Mouse (Mus musculus): ENCODE results near the gene Ffar1. TPM values are rescaled to one million over a fixed set of nuclear protein-coding genes. Genes with fewer than 3 reads are reported as not detected.
"Not testable (repeated sequence)": the region's sequence is repeated elsewhere in the genome, so short reads cannot be mapped to it uniquely, and the experiment has no call there.

The Ffar1 gene
- polyA plus RNA-seq, 1 experiment from 2014 or later: not detected

DNA sequence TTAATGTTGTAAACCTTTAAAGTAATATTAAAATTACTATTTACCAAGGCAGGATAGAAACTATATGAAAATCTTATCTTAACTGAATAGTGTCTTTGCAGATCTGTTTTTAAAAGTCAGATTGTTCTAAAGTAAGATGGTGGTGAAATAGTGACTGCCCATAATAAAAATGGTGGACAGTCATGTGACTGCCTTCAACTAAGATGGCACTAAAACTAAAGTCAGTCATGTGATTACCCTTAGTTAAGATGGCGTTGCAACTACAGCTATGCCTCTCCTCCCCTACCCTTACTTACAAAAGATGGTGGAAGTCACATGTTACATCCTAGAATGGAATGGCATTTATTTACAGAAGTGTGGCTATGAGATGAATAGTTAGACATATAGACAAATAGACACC is 9.9 kb downstream of the Ffar1 start:
- H3K9me3 ChIP-seq (replicated peaks): no peaks in the 10 kb centered on the region
- peaks cover 10% of the 10 kb centered on the region for H3K4me1 ChIP-seq (replicated peaks)
- WGBS: 90% methylated on average over 1 of the region's 1 CpGs
- H3K4me2 ChIP-seq: no peak overlapping the region
- H3K27me3 ChIP-seq (replicated peaks): peaks cover 7% of the 10 kb centered on the region; the same call in 1 of the 2 replicates
- no peak for ATAC-seq (ENCODE audit: insufficient number of reproducible peaks, low FRiP score)
- no peak overlapping the region for H3K4me3 ChIP-seq
- H3K9ac ChIP-seq: no peak overlapping the region
- no peak overlapping the region for H3K27ac ChIP-seq (ENCODE audit: poor library complexity, severe bottlenecking)
- H3K36me3 ChIP-seq: no peaks in the 10 kb centered on the region

DNA sequence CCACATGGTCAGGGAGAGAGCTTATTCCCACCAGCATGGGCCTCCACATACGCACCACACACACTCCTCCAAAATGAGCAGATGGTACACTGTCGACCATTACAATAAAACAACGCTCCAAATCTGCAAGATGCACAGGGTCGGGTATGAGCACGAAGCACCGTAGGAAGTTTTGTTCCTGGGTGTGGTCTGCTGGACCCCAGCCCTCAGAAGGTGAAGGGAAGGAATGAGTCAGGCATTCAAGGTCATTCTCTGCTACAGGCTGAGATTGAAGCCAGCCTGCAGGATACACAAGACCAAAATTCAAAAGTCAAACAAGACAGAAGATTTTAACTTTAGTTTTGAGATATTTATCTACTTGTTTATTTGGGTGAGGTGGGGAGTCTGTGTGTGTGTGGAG is 13.4 kb downstream of the Ffar1 start:
- Histone ChIP-seq H3K9ac (no peak overlapping the region), H3K27me3 (replicated peaks) (no peaks in the 10 kb centered on the region), H3K4me1 (replicated peaks) (0 out of 2 replicates have a peak, but pooled peaks cover 3% of the 10 kb centered on the region), H3K4me3 (no peak overlapping the region), H3K36me3 (no peaks in the 10 kb centered on the region), H3K27ac (ENCODE audit: poor library complexity, severe bottlenecking) (no peak overlapping the region), H3K4me2 (no peak overlapping the region), H3K9me3 (replicated peaks) (no peaks in the 10 kb centered on the region)
- 68% methylated on average over 6 of the region's 6 CpGs for WGBS
- no peak for ATAC-seq (ENCODE audit: insufficient number of reproducible peaks, low FRiP score)

DNA sequence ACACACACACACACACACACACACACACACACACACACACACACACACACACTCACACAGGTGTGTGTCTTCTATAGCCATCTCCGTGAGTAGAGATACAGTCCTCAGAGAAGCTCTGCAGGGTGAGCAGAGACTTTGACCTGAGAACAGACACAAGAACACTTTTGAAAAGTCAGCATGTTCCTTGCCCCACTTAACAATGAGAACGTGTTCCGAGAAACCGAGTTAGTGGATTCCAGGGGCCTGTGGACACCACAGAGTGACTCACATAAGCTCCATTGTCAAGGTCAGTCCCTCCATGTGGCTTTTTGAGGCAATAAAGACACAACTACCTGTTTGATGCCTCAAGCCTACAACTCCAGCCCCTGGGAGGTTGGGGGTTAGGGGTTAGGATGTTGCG is 14.0 kb downstream of the Ffar1 start:
- H3K4me3 ChIP-seq: no peak overlapping the region
- 0 out of 2 replicates have a peak, but pooled peaks cover 3% of the 10 kb centered on the region for H3K4me1 ChIP-seq (replicated peaks)
- H3K27me3 ChIP-seq (replicated peaks): no peaks in the 10 kb centered on the region
- H3K9ac ChIP-seq: no peak overlapping the region
- no peak overlapping the region for H3K27ac ChIP-seq (ENCODE audit: poor library complexity, severe bottlenecking)
- H3K36me3 ChIP-seq: no peaks in the 10 kb centered on the region
- no peak overlapping the region for H3K4me2 ChIP-seq
- no peak for ATAC-seq (ENCODE audit: insufficient number of reproducible peaks, low FRiP score)
- 68% methylated on average over 5 of the region's 5 CpGs for WGBS
- no peaks in the 10 kb centered on the region for H3K9me3 ChIP-seq (replicated peaks)

DNA sequence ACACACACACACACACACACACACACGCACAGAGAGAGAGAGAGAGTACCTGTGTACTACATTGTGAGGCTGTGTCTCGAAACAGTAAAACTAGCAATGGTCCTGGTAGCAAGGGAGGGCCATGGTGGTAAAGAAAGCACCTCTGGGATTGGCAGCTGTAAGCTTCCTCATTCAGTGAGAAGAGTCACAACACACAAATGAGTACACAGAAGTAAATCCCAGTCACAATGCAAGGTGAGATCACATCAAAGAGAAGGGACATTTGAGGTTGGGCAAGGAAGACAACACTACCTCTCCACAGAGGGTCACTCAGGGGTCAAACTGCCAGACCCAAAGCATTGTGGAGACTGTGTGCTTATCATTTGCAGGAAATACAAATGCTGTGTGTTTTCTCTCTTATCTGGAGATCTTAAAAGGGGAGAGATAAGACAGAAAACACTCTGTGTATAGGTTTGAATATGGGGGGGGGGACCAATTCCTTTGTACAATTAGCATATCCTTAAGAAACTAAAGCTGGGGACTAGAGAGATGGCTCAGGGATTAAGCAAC is 14.8 kb downstream of the Ffar1 start:
- Histone ChIP-seq H3K9ac (no peak overlapping the region), H3K27ac (ENCODE audit: poor library complexity, severe bottlenecking) (no peak overlapping the region), H3K27me3 (replicated peaks) (no peaks in the 10 kb centered on the region), H3K4me3 (no peak overlapping the region), H3K4me1 (replicated peaks) (0 out of 2 replicates have a peak, but pooled peaks cover 3% of the 10 kb centered on the region), H3K9me3 (replicated peaks) (no peaks in the 10 kb centered on the region), H3K4me2 (no peak overlapping the region), H3K36me3 (no peaks in the 10 kb centered on the region)
- 63% methylated on average over 2 of the region's 2 CpGs for WGBS
- ATAC-seq (ENCODE audit: insufficient number of reproducible peaks, low FRiP score): no peak

DNA sequence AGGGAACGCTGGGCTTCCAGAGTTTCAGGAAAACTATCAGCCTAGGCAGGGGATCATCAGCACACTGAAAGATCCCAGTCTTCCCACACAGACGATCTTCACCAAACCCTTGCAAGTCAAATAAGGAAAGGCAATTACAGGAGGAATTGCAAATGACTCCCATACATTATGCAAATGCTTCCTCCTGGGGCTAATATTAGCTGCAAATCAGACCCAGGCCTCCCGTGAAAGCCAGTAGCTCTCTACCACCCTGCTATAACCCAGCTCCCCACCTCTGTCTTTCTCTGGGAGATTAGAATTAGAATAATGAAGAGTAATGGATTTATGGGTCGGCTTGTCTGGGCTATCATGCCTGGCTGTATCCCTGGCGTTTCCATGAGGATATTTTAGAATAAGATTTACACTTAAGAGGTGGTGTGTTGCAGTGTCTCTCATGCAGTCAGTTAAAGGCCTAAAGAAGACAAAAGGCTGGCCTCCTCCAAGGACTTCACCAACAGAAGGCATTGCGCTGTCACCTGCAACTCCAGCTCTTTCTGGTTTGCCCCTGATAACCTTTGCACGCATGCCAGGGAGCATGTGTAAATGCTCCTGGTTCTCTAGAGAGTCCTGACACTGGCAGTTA is 16.6 kb downstream of the Ffar1 start:
- Histone ChIP-seq H3K27me3 (replicated peaks) (no peaks in the 10 kb centered on the region), H3K27ac (ENCODE audit: poor library complexity, severe bottlenecking) (no peak overlapping the region), H3K36me3 (no peaks in the 10 kb centered on the region), H3K4me1 (replicated peaks) (peaks cover 14% of the 10 kb centered on the region), H3K9ac (no peak overlapping the region), H3K4me3 (no peak overlapping the region), H3K9me3 (replicated peaks) (no peaks in the 10 kb centered on the region), H3K4me2 (no peak overlapping the region)
- ATAC-seq (ENCODE audit: insufficient number of reproducible peaks, low FRiP score): no peak
- WGBS: 34% methylated on average over 7 of the region's 7 CpGs

DNA sequence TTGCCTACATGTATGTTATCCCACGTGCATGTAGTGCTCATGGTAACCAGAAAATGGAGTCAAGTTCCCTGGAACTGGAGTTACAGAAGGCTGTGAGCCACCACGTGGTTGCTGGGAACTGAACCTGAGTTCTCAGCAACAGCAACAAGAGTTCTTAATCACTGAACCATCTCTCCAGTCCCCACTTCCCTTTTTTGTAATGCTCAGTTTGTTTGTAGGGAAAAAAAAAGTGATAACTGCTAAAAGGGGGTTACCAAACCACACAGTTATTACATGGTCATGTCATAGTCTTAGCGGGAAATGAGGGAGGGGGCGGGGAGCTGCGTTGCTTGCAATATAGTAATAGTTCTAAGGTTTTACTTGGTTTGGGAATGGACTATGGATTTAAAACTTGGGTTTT is 19.3 kb downstream of the Ffar1 start:
- H3K9ac ChIP-seq: no peak overlapping the region
- H3K27me3 ChIP-seq (replicated peaks): 0 out of 2 replicates have a peak, but pooled peaks cover 6% of the 10 kb centered on the region
- H3K4me3 ChIP-seq: no peak overlapping the region
- H3K27ac ChIP-seq (ENCODE audit: poor library complexity, severe bottlenecking): no peak overlapping the region
- no peak overlapping the region for H3K4me2 ChIP-seq
- H3K9me3 ChIP-seq (replicated peaks): no peaks in the 10 kb centered on the region
- peaks cover 14% of the 10 kb centered on the region for H3K4me1 ChIP-seq (replicated peaks)
- no peak for ATAC-seq (ENCODE audit: insufficient number of reproducible peaks, low FRiP score)
- WGBS: 78% methylated on average over 5 of the region's 5 CpGs
- no peaks in the 10 kb centered on the region for H3K36me3 ChIP-seq

DNA sequence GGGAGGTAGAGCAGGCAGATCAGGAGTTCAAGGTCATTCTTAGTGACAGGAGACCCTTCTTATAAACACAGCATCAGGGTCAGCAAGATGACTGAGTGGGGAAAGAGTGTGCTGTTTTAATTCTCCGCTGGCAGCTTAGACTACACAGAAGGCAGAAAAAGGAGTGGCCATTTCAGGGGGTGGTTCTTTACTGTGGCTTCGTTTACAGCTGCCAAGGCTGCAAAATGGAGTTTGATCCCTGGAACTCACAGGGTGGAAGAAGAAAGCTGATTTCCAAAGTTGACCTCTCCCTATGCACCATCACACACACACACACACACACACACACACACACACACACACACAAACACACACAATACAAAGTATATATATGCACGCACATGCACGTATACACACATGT is 20.0 kb downstream of the Ffar1 start:
- H3K27ac ChIP-seq (ENCODE audit: poor library complexity, severe bottlenecking): no peak overlapping the region
- H3K4me2 ChIP-seq: no peak overlapping the region
- 73% methylated on average over 4 of the region's 4 CpGs for WGBS
- no peak overlapping the region for H3K9ac ChIP-seq
- peaks cover 14% of the 10 kb centered on the region for H3K4me1 ChIP-seq (replicated peaks)
- no peaks in the 10 kb centered on the region for H3K36me3 ChIP-seq
- H3K27me3 ChIP-seq (replicated peaks): 0 out of 2 replicates have a peak, but pooled peaks cover 6% of the 10 kb centered on the region
- no peaks in the 10 kb centered on the region for H3K9me3 ChIP-seq (replicated peaks)
- ATAC-seq (ENCODE audit: insufficient number of reproducible peaks, low FRiP score): no peak
- no peak overlapping the region for H3K4me3 ChIP-seq

DNA sequence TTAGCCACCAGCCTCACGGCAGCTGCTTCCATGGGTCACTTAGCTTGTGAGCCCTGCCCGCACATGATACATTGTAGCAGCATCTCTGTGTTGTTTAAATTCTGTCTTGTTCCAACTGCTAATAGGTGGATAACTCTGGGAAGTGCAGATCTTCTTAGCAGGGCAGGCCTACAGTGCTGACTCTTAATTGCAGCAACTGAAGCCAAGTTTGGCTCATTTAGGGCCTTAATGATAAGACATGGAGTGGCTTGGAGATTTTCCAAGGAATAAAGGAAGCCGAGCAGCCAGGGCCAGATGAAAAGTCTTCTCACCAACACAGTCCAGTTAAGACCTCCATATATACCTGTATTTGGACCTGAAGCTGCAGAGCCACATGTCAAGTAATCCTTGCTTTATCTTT is 21.1 kb downstream of the Ffar1 start:
- WGBS: 62% methylated on average over 3 of the region's 3 CpGs
- no peaks in the 10 kb centered on the region for H3K9me3 ChIP-seq (replicated peaks)
- H3K27ac ChIP-seq (ENCODE audit: poor library complexity, severe bottlenecking): no peak overlapping the region
- no peak overlapping the region for H3K4me3 ChIP-seq
- ATAC-seq (ENCODE audit: insufficient number of reproducible peaks, low FRiP score): no peak
- 0 out of 2 replicates have a peak, but pooled peaks cover 6% of the 10 kb centered on the region for H3K27me3 ChIP-seq (replicated peaks)
- H3K4me2 ChIP-seq: no peak overlapping the region
- peaks cover 14% of the 10 kb centered on the region for H3K4me1 ChIP-seq (replicated peaks)
- no peaks in the 10 kb centered on the region for H3K36me3 ChIP-seq
- no peak overlapping the region for H3K9ac ChIP-seq

DNA sequence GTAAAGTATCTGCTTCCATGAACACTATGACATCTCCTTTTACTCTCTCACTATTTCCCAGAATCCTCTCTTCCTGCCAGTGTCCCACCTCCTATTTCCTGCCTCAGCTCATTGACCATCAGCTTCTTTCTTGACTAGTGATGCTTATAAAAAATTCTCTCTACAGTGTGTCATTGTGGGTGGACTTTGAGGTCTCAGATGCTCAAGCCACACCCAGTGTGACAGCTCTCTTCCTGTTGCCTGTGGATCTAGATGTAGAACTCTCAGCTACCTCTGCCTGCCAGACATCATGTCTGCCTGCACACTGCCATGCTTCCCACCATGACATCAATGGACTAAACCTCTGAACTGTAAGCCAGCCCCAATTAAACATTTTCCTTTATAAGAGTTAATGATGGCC is 24.1 kb downstream of the Ffar1 start:
- H3K27me3 ChIP-seq (replicated peaks): 0 out of 2 replicates have a peak, but pooled peaks cover 6% of the 10 kb centered on the region
- no peaks in the 10 kb centered on the region for H3K36me3 ChIP-seq
- no peaks in the 10 kb centered on the region for H3K9me3 ChIP-seq (replicated peaks)
- no peak overlapping the region for H3K27ac ChIP-seq (ENCODE audit: poor library complexity, severe bottlenecking)
- ATAC-seq (ENCODE audit: insufficient number of reproducible peaks, low FRiP score): no peak
- H3K4me1 ChIP-seq (replicated peaks): peaks cover 16% of the 10 kb centered on the region
- no peak overlapping the region for H3K4me3 ChIP-seq
- H3K9ac ChIP-seq: no peak overlapping the region
- H3K4me2 ChIP-seq: no peak overlapping the region

DNA sequence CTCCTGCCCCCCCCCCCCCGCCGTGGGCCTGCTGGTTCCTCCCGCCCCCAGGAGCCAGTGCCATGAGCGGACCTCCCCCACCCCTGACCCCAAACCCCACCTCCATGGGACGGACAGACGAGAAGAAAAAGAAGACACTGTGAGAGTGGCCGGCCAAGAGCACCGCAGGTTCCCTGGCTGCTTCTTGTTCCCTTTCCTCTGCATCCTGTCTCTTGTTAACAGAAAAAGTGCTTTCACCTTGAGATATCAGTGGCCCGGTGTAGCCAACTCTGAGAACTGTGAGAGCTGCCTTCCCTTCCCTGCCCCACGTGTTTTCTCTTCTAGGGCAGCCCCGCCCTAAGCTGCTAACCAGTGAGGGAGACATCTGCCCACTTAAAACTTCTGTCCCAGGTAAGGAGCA is 28.7 kb downstream of the Ffar1 start:
- not testable (repeated sequence) for ATAC-seq (ENCODE audit: insufficient number of reproducible peaks, low FRiP score); H3K4me3 ChIP-seq; H3K36me3 ChIP-seq; H3K27me3 ChIP-seq (replicated peaks); H3K27ac ChIP-seq (ENCODE audit: poor library complexity, severe bottlenecking); H3K9me3 ChIP-seq (replicated peaks); H3K4me1 ChIP-seq (replicated peaks); H3K9ac ChIP-seq
- peak overlapping the region; percentile 57 for H3K4me2 ChIP-seq
- WGBS: 32% methylated on average over 10 of the region's 11 CpGs

DNA sequence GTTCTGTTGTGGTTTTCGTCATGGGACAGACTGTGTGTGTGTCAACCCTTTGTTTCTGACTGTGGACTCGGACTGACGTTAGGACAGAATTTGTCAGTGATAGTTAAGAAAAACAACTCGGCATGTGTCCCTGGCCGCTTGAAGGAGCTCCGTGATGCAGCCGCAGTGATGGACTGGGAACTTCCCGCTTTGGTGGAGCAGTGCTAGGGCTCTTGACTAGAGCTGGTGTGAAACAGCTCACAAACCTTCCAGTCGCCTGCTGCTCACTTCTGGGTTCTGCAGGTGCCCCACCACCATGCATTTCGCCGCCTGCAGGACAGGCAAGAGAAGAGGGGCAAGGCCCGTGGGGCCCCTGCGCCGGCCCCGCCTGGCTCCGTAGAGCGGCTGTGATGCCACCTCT is 29.1 kb downstream of the Ffar1 start:
- no peak overlapping the region for H3K27ac ChIP-seq (ENCODE audit: poor library complexity, severe bottlenecking)
- no peaks in the 10 kb centered on the region for H3K36me3 ChIP-seq
- peak overlapping the region; percentile 57 for H3K4me2 ChIP-seq
- 0 out of 2 replicates have a peak, but pooled peaks cover 3% of the 10 kb centered on the region for H3K9me3 ChIP-seq (replicated peaks)
- no peak overlapping the region for H3K9ac ChIP-seq
- no peak for ATAC-seq (ENCODE audit: insufficient number of reproducible peaks, low FRiP score)
- 66% methylated on average over 17 of the region's 17 CpGs for WGBS
- peaks cover 5% of the 10 kb centered on the region for H3K4me1 ChIP-seq (replicated peaks)
- H3K27me3 ChIP-seq (replicated peaks): no peaks in the 10 kb centered on the region
- H3K4me3 ChIP-seq: no peak overlapping the region

DNA sequence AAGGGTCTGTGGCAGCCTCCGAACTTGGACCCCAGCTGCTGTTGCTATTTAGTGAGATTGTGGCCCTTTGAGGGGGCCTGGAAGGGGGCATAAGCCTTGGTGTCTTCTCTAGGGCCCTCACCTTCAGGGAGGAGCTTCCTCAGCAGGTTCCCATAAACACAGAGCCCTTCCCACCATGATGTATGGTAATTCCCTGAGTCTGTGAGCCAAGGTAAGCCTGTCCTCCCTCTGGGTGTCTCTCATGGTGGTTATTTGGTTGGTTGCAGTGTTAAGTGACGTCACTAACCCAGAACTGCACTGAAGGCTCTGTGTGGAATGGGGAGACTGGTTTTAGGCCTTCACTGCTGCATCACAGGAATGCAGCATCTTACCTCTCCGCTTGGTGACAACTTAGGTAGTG is 31.9 kb downstream of the Ffar1 start:
- no peaks in the 10 kb centered on the region for H3K36me3 ChIP-seq

More for the DNA sequence above, 31.9 kb downstream of the Ffar1 start:
- Histone ChIP-seq H3K4me3 (no peak overlapping the region), H3K27me3 (replicated peaks) (no peaks in the 10 kb centered on the region), H3K9ac (no peak overlapping the region), H3K9me3 (replicated peaks) (0 out of 2 replicates have a peak, but pooled peaks cover 5% of the 10 kb centered on the region), H3K27ac (ENCODE audit: poor library complexity, severe bottlenecking) (no peak overlapping the region), H3K4me1 (replicated peaks) (peaks cover 5% of the 10 kb centered on the region), H3K4me2 (no peak overlapping the region)
- WGBS: 68% methylated on average over 3 of the region's 3 CpGs
- no peak for ATAC-seq (ENCODE audit: insufficient number of reproducible peaks, low FRiP score)
